Mouse (Mus musculus): ENCODE measurements around the gene Gm10198. TPM values are rescaled to one million over a fixed set of nuclear protein-coding genes. Genes with fewer than 3 reads are reported as not detected.

Gm10198 gene
- total RNA-seq (2023) = not detected

GRCm38 (mm10) chr13:111592485-111592884 is at the start of gene Gm10198:
Gene Gm10198 (plus strand): TSS chr13:111592785.

Other genes with a start within 250 kb of the Gm10198 start
- gene Gpbp1, start 102.7 kb upstream of the Gm10198 start, total RNA-seq (2023) = 10 to 100 TPM; 55.3 to 61.9 TPM
- gene Gm49496, start 42.8 kb upstream of the Gm10198 start, total RNA-seq (2023) = under 1 TPM in 1 of 2 experiments, not detected in 1; 0.80 TPM
- 10 to 100 TPM; 52.0 to 56.6 TPM for gene Mier3, start 88.2 kb downstream of the Gm10198 start, total RNA-seq (2023)
- gene Map3k1, start 216.2 kb downstream of the Gm10198 start, total RNA-seq (2023) = 10 to 100 TPM; 54.6 to 68.3 TPM

All from neutrophil, adult 59 days (primary cell).